Mouse (Mus musculus) ovary, postnatal 10 days (tissue): Measurements from ENCODE around the gene Trim66.

Source experiments
- DNase-seq: peaks from one replicate; pipeline ENCODE4 v3.0.0; 2022; ENCODE audit warnings: low spot score

Trim66 gene

DNA sequence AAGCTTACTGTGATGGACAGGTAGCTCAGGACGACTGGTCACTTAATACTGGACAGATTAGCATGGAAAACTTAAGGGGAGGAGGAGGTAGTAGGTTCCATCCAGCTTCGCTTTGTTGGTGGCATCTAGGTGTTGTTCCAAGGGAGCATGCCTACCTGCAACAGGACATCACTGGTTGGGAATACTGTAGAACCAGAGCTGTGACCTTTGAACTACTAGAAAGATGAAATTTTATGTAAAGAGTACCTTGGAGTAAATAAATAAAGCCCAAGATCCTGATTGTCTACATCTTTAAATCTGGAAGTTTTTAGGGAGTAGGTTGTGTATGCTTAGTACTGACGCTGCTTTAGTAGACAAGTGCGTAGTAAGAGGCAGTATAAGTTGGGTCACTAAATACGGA lies 14.2 kb upstream of the Trim66 start:
- no peak for DNase-seq

DNA sequence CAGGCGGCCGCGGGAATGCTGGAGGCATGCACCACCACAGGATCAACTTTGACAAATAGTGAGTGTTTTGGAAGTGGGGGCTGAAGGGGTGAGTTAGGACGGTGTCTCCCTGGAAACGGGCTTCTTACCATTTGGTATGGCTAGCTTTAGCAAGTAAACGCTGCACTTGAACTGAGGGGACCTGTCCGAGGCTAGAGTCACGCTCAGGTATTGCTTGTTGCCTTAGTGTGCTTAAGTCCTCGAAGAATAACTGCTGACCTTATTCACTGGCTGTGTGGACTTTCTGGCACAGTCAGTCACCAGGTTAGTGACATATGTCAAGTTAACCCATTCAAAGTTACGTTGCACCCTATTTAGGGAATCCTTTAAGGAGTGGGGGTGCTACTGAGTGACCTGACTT lies 12.0 kb upstream of the Trim66 start:
- DNase-seq, result no peak

DNA sequence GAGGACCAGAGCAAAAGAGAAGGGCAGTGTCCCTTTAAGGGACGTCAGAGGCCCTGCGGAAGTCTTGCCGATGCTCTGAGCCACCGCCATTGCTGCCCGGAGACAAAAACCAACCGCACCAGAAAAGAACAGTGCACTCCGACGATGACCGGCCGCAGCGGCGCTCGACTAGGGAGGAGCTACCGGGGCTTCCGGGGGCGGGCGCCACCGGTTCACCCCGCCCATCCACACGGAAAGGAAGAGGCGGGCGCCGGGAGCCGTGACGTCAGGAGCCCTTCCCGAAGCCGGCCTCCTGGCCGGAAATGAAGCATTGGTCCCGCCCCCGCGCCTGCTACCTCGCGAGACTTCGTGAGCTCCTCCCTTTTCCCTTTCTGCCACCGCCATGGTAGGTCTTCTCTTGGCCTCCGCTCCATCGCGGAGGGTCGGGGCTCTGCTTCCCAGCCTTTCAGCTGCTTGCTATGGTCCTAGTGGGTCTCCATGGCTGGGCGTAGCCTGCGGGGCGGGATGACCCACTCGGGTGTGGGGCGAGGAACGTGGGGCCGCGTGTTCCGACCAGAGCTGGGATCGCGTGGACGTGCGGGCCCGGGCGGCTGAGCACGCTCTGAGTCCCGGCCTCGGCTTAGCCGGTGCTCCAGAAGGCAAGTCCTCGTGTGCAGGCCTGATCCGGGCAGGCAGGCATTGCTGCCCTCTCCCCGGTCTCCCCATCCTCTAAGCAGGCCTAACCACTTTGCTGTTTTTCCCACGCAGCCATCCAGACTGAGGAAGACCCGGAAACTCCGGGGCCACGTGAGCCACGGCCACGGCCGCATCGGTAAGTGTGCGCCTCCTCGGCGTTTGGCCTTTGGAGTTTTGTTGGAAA lies 11.1 kb upstream of the Trim66 start, which contains the start of gene Rpl27a:
Rpl27a (plus strand) TSS at position 310 of the 859 bp plus-strand sequence.
- DNase-seq, result peak; percentile 95

DNA sequence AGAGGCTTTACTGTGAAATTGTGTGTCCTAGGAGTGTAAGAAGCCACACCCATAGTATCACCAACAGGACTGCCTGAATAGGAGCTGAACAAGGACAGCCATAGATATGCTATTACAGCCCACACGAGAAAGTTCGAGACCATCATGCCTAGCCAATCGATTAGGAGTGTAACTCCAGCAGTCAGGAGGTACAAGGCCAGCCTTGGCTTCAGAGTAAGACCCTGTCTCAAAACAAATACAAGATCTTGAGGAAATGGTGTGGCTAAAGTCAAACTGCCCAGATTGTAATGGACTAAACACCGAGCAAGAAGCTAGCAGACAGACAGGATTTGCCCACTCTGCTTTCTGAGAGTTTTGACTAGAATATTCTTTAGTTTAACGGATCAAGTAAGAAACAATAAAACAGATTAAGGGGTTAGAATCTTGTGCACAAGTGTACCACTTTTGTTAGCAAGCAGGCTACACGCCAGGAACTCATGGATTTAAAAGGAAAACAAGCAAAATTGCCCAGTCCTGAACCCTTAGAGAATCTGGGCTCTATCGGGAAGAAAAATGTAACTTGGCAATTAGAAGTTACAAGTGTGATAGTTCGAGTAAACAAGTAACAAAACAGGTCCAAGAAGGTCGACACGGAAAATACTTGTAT lies 10.2 kb upstream of the Trim66 start:
- DNase-seq, result no peak

DNA sequence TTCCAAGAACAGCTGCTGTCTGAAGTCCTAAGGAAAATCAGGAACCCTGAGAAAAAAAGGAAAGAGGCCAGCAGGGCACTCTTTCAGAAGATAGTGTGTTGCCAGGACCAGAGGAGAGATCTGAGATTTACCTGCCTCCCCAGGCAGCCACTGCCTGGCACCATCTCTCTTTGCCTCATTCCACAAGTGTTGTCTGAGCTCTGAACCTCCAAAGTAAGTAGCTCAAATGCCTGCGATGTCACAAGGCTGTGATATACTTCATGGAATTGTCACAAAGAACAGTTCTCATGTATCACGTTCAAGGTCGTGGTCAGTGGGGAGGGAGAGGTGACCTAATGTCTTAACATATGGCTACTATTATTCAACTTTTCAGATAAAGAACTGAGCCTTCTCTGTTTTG lies 8.6 kb upstream of the Trim66 start:
- DNase-seq, result no peak

DNA sequence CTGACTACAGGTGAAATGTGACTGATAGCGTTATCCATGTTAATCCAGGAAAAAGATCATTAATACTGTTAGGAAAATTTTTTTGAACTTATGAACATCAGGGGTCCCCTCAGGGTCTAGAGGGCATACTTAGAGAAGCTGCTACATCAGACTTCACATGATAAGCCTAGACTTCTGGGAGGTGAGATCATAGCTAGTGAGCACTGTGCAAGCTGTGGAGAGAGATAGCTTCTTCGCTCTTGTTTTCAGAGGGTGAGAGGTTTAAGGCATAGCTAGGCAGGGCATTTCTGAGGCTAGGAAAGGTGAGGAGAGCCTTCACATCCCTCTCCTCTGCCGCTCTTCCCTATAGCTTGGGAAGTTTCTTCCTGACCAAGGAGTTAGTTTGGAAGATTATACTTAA lies 3.9 kb upstream of the Trim66 start:
- DNase-seq, result no peak

DNA sequence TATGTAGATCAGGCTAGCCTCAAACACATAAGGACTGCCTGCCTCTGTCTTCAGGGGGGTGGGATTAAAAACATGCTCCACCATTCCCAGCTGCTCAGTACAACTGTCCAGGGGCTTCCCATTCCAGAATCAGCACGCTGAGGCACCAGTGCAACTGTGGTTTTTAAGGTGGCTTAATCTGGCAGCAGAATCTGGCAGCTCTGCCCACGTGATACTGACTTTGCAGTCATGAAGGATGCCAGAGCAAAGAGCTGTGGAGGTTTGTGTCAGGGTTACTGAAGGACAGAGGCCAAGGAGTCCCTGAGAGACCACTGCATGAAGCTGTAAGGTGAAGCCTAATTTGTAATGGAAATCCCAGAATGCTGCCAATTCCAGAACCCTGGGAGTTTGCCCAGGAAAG lies 2.9 kb upstream of the Trim66 start:
- no peak for DNase-seq

DNA sequence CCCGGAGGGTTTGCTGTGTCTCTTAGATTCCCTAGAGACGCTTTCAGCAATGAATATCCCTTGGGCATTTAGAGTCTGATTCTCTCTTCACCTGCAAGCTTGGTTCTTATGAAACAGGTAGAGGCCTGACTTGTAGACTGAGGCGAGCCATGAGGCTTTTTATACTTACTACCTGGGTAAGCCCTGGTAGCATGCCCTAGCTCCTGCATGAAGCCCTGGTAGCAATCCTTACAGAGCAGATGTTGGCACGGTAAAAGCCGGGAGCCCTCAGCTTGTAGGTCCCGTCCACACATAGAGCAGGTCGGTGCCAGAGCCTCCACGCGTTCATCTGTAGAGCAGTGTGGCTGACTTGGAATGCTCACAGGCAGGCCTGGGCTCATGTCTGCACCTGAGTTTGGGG lies 362 bp downstream of the Trim66 start:
- no peak for DNase-seq

DNA sequence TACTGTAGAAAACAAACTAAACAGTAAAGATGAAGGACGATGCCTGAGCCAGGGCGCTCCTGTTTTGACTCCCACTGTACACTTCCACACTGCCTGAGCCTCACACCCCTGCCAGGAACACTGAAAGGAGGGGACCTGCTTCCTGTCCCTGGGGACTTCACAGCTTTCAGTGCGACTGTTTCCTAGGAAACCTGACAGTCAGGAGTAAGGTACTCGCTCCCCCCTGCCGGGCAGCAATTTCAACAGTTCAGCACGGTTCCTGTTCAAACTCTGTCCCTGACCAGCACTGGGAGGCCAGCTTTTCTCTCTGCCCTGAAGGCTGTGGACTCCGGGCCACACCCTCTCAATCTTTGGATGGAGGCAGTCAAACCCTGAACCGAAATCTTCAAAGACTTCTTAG lies 815 bp downstream of the Trim66 start:
- no peak for DNase-seq

DNA sequence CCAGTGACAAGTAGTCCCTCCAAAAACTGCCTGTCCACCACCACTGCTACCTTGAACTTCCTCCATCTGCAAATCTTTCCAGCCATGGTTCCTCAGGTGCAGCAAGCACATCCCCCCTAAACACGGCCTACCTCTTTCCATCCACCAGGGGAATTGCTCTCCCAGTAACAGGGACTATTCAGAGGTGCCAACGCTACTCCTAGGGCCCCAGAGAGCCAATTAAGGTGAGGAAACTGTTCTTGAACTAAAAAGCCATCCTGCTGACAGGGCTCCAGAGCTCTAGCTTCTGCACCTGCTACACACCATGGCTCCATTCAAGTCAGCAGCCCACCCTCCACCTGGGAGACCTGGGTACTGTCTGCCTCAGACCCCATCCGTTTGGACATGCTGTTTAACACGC lies 10.4 kb downstream of the Trim66 start:
- no peak for DNase-seq

DNA sequence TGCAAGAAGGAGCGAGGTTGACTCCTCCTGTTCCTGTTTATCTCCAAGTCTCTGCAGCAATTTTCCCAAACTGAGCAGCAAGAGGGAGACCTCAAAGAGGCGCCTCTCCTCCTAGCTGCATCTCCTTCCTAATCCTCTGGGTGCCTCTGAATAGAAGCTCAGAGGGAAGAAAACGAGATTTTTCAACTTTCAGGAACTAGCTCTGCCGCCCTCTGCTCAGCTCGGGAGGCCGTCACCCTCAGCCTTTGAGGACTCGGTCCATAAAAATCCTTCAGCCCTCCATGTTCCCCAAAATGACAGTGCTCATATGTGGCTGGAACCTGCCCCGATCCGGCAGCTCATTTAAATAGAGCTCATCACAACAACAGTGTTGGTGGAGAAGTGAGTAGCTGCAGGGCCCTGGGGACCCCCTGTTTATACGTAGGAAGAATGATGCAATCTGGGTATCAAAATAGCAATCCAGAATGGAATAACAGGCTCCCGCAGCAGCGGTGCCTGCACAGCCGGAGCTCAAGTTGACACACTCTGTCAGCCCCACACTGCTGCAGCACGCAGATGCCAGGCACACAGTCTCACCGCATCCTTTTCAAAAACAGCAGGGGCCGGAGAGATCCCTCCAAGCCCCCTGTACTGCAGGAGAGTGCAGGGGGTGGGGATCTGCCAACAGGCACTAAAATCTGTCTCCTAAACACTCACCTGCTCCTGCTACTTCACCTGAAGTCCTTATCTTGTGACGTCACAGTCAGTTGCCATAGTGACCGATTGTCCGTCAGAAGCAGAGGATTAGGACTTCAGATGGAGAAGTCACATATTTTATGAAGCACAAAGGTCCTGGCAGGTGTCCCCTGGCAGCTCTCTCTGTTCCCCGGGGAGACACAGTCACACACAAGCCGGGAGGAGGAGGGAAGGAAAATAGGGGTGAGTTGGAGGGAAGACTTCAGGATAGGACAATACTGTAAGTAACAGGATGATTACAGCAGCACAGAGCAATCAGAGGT lies 14.3 kb downstream of the Trim66 start:
- DNase-seq, result no peak

DNA sequence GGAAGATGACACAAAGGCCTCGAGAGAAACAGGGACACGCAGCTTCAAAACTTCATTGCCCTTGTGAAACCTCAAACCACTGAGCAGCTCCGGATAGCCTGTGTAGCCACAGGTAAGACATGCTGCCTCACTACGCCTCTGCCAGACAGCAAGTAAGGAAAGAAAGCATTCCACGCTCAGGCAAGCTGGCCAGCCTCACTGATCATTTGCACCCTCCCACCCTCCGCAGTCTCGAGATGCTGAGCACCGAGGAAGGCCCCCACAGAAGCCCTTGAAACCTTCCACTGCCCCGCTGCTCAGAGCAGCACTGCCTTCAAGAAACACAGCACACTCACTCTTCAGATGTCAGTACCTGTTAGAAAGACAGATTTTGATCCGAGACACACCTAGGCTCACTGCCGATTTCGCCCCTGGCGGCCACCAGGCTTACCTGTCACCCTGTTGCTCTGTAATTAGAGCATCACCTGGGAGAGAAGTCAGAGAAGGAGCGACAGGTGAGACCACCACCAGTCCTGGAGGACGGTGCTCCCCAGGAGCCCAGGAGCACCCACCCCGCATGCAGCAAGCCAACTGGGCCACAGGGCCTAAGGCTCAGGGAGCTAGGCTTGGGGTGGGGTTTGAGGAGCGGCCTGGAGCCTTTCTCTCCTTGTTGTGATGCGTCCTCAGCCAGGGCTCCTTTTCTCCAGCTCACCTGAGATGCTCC lies 15.2 kb downstream of the Trim66 start:
- no peak for DNase-seq

DNA sequence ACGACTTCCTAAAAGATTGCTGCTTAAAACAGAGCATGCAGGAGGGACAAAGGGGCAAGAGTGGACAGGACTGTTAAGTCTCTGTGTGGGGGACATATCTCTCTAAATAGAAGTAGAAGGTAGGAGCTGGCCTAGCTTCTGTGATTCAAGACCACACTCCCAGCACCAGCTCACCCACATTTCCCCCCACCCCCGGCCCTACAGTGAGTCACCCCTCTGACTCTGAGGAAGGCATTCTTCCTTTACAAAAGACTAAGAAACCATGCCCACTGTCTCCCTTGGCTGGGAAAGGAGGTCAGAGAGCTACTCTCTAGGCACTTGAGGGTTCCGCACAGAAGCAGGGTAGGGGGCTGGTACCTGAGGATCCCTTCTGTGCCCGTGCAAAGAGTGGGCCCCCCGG lies 23.7 kb downstream of the Trim66 start:
- no peak for DNase-seq

DNA sequence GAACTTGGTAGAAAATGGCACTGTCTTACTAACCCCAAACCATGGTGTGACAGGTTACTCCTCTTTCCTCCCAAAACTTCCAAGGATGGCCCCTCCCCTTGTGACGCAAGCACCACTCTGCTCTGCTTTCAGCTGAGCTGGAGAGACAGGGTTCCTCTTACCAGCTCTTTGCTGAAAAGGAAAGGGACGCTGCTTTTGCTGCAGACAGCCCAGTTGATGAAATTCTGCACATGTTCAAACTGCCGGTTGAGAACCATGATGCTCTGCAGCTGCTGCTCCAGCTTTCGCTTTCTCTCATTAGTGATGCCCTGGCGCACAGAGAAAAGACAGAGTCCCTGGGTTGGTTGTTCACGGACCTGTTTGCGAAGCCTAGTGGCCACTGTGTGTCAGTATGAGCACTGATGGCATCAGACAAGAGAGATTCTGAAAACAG lies 27.2 kb downstream of the Trim66 start:
- DNase-seq, result no peak

DNA sequence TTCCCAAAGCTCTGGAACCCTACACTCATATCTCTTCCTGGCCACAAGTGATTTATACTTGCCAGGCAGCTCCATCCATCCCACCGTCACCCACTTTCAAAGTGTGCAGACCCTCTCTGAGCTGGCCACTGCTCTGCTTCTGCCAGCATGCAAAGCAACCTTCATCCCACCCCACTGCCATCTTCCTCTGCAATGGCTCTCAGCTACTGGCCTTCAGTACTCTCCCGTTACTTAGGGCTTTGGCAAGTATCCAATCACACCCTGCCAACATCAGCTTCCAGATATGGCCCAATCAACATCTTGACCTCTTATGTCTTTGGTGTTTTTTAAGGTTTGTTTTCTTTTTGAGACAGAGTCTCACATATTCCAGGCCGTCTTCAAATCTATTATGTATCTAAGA lies 30.0 kb downstream of the Trim66 start:
- no peak for DNase-seq

DNA sequence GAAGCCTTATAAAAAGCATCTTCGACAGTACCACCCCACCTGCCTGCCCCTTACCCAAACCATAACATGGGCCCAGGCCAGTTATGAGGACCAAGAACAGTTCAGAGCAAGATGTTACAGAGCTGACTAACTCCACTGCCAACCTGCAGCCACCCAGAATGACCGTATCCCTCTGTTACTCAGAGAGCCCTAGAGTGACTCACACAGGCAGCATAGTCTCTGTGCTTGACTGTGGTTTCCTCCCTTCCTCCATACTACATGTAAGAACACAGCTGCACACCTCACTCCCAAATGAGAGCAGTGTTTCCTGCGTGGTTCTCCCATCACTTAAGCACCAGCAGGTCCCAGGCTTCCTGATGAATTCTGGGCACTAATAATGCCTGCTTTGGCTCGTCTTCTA lies 37.2 kb downstream of the Trim66 start:
- no peak for DNase-seq

DNA sequence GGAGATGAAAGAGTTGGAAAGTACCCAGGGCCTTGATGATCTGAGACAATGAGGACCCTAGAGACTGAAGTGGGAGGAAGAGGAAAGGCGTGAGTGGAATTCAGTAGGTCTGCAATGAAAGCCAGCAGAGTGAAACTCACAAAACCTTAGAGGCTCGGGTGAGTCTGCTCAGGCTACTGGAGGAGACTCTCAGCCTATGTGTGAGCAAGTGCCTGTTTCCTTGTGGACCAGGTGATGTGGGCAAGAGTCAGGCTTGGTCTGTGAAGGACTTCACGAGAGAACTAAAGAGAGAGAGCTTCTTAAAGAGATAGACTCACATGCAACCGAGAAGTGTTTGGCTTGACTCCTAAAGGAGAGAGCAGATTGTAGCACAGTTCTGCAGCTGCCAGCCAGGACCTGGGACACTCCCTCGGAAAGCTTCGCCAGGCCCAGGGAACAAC lies 39.7 kb downstream of the Trim66 start:
- DNase-seq, result no peak

DNA sequence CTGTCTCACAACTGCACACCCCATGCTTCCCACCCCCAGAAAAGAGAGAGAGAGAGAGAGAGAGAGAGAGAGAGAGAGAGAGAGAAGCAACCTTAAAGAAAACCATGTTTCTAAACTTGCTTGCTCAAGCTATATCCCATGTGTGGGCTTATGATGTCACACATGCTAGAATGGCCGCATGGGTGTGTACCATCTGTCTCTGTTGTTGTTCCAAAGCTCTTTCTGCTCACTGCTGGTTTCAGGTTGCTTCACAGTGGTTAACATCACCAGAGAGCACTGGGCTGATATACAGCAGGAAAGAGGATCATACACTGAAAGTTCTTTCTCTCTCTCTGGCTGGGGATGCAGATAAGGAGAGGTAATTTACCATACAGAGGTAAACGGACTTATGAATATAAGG lies 40.3 kb downstream of the Trim66 start:
- no peak for DNase-seq

DNA sequence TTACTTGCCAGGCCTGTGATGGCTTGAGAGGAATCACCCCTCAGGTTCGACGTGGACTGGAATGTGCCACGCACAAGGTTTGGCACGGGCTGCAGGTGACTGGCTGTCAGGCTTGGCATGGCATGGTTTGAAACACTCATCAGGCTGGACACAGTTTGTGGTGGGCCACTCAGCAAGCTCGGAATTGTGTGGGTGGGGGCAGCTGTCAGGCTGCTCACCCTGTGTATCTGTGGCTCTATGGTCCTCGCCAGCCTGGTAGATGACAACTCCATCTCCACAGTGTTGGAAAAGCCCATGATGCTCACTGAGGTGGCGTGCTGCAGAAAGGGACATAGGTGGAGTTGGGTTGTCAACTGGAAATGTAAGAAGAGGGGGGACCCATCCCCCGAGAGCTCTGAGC lies 47.2 kb downstream of the Trim66 start:
- DNase-seq, result no peak

DNA sequence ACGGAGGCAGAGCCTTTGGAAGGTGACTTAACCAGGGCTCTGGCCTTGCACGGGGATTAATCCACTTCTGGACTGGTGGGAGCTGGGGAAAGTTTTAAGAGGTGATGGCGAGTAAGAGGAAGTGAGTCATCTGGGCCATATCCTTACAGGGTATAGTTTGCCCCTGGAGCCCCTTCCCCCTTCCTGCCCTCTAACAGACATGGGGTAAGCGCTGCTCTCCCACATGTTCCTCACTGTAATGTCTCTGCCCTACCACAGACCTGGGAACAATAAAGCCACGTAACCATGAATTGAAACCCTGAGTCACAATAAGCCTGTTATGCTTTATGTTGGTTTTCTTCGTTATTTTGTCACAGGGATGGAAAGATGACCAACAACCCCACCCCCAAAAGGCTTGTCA lies 51.4 kb downstream of the Trim66 start:
- DNase-seq, result no peak

DNA sequence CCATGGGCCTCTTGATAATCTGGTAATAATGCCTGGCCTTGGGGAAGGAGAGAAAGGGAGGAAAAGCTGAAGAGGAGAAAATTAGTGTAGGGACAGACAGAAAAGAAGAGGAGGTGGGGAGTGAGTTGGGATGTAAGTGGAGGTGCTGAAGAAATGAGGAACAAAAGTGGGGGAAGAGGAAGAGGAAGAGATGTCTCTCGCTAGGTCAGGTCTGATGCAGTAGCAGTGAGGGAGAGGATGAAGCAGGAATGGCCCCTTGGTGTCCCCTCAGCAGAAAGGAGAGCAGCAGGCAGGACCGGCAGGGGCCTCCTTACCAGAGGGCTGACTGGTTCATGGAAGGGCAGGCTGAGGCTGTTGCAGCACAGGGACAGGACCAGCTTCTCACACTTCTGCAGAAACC lies 52.2 kb downstream of the Trim66 start:
- DNase-seq, result no peak

DNA sequence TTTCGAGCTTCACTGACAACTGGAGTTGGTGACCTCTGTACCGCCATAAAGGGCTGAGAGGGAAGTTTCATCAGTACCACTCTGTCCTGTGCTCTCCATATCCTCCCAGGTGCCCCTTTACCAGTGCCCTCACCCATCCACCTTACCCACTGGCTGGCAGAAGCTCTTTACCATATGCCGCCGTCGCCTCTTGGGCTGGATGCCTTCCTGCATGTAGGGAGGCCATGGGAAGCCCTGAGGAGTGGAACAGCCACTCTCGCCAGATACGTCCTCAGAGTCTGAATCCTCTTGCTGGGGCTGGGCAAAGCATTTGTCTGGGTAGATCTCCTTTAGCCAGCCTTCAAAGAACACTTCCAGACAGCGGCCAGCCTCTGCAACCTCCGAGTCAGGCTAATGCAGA lies 53.1 kb downstream of the Trim66 start:
- no peak for DNase-seq
